Mouse (Mus musculus): Measurements from ENCODE around the gene Arhgap31.

DNA sequence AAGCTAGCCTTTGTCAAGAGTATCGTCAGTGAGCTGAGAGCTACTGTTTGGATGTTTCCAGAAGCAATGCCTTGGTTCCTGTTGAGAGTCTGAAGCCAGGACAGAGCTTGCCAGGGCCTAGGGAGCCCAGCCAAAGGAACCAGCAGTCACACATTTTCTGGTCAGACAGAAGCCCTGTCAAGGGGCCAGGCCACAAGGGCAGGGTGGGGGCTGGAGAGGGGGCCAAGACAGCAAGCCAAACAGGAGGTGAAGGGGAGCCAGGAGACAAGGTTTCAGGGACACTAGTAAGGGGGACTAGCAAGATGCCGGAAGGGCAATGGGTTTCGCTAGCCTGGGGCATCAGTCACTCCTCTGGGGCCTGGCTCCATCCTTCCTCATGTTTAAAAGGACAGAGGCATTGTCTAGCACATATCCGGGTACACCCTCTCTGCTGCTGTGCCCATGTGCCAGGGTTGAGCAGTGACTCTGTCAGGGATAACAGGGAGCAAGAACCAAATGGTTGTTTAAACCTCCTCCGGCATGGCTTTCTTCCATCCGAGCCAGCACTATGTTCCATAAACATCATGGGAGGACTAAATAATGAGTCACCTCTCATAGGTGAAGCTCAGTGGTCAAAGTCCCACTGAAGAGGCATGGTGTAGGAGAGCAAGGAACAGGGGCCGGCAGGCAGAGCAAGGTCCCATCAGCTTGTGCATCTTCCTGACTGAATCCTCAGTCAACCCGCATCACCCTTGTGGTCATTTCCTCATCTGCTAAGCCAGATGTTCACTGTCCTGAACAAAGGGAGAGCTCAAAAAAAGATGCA, 44.0 kb downstream of the Arhgap31 start:
- TF ChIP-seq POLR2A (IDR thresholded peaks at IDR 0.05; ENCODE audit: insufficient read depth, low read depth, low read length) (no peak), CTCF (IDR thresholded peaks at IDR 0.05; ENCODE audit: insufficient read depth, low read depth, low read length) (no peak)

Measured in olfactory bulb, adult 2 months (tissue).